Mouse (Mus musculus): Measurements from ENCODE around the gene Selenon. TPM values are rescaled to one million over a fixed set of nuclear protein-coding genes. Genes with fewer than 3 reads are reported as not detected.

Selenon gene
- total and polyA plus RNA-seq, 2 experiments = 0.74 to 2.4 TPM

DNA sequence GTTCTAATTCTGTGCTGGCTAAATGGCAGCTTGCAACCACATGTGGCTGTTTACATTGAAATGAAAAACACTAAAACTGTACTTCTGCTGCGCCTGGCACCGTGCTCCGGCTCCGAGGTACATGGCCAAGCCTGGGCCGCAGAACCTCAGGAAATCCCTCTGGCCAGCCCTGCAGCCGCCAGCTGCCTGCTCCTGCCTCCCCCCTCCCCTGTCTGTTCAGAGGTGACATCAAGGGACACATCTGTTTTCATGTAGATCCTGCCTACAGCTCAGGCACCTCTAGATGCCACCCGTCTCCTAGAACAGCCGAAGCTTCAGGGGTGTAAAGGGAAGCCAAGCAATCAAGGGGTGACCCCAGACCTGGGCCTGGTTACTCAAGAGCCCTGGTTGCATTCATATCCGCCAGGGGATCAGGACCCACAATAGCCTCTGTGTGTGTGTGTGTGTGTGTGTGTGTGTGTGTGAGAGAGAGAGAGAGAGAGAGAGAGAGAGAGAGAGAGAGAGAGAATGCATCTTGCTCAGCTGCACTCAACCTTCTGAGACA lies 6.7 kb upstream of the Selenon start:
- Histone ChIP-seq H3K36me3 (ENCODE audit: control insufficient read depth, insufficient read depth, low read length) (no peaks in the 10 kb centered on the region), H3K9ac (ENCODE audit: low read depth, low read length) (no peak overlapping the region), H3K4me3 (ENCODE audit: insufficient read depth, low read depth, low read length) (no peak overlapping the region), H3K79me2 (ENCODE audit: control insufficient read depth, insufficient read depth, low read length) (no peaks in the 10 kb centered on the region), H3K27me3 (ENCODE audit: control insufficient read depth, insufficient read depth, low read length) (no peaks in the 10 kb centered on the region), H3K4me1 (ENCODE audit: control insufficient read depth, insufficient read depth, low read length) (no peaks in the 10 kb centered on the region), H3K27ac (replicated peaks; ENCODE audit: insufficient read depth, low read depth, low read length) (no peak overlapping the region)
- TF ChIP-seq POLR2A (IDR thresholded peaks at IDR 0.05; ENCODE audit: extremely low read depth, insufficient read depth, low read length) (no peak), CTCF (IDR thresholded peaks at IDR 0.05; ENCODE audit: low read depth, low read length) (no peak)
- no peak for DNase-seq (ENCODE audit: extremely low read depth, low read depth, low spot score)
- WGBS = 82% methylated on average over 9 of the region's 9 CpGs

DNA sequence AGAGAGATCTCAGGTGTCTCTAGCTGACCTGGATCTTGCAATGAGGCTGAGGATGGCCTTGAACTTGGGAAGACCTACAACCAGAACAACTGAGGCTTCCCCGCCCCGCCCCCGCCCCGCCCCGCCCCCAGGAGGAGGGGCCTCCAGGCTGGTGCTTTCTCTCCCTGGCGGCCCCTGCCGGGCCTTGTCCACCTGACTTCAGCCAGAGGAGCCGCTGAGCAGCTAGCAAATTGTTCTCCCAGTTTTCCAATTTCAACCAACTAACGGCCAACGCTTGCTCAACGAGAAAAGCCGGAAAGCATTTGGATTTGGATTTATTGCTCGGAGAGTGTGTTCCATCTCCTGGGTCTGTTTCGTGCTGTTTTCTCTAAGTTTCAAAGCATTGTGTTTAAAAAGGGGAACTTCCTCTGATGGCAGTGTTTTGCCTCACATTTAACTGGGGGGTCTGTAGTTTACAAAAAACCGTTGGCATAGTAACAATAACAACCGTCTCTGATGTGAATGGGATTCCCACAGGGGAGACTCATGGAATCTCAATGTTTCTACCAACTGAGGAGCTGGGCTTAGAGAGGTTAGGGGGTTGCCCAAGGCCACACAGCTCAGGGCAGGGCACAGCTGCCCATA lies 5.8 kb upstream of the Selenon start:
- Histone ChIP-seq H3K27ac (replicated peaks; ENCODE audit: insufficient read depth, low read depth, low read length) (no peak overlapping the region), H3K4me3 (ENCODE audit: insufficient read depth, low read depth, low read length) (no peak overlapping the region), H3K79me2 (ENCODE audit: control insufficient read depth, insufficient read depth, low read length) (no peaks in the 10 kb centered on the region), H3K9ac (ENCODE audit: low read depth, low read length) (no peak overlapping the region), H3K36me3 (ENCODE audit: control insufficient read depth, insufficient read depth, low read length) (no peaks in the 10 kb centered on the region), H3K27me3 (ENCODE audit: control insufficient read depth, insufficient read depth, low read length) (no peaks in the 10 kb centered on the region), H3K4me1 (ENCODE audit: control insufficient read depth, insufficient read depth, low read length) (no peaks in the 10 kb centered on the region)
- no peak for TF ChIP-seq CTCF (IDR thresholded peaks at IDR 0.05; ENCODE audit: low read depth, low read length)
- no peak for TF ChIP-seq POLR2A (IDR thresholded peaks at IDR 0.05; ENCODE audit: extremely low read depth, insufficient read depth, low read length)
- no peak for DNase-seq (ENCODE audit: extremely low read depth, low read depth, low spot score)
- WGBS = 41% methylated on average over 16 of the region's 16 CpGs

DNA sequence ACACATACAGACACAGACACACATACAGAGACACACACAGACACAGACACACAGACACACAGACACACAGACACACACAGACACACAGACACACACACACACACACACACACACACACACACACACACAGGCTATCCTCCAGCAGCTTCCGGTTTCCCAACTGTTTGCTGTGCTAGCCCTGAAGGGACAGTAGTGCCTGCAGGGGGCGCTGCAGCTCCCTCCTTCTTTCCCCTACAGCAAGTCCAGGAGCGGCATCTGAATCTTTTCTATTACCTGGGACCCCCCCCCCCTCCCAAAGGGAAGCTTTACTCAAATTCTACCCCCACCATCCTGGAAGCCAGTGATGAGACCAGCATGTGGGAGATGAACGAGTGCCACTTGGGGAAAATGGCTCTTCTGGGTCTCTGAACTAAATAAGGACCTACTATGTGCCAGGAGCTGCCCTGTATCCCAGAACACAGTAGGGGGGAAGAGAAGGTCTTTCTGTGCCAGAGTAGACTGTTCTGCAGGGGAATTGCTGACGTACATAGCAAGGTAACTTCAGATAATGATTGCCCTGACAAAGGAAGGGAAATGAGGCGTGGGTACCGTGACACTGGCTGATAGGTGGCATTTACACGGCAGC lies 4.1 kb upstream of the Selenon start:
- Histone ChIP-seq H3K27me3 (ENCODE audit: control insufficient read depth, insufficient read depth, low read length) (no peaks in the 10 kb centered on the region), H3K36me3 (ENCODE audit: control insufficient read depth, insufficient read depth, low read length) (no peaks in the 10 kb centered on the region), H3K79me2 (ENCODE audit: control insufficient read depth, insufficient read depth, low read length) (no peaks in the 10 kb centered on the region), H3K4me1 (ENCODE audit: control insufficient read depth, insufficient read depth, low read length) (no peaks in the 10 kb centered on the region), H3K4me3 (ENCODE audit: insufficient read depth, low read depth, low read length) (no peak overlapping the region), H3K27ac (replicated peaks; ENCODE audit: insufficient read depth, low read depth, low read length) (no peak overlapping the region), H3K9ac (ENCODE audit: low read depth, low read length) (no peak overlapping the region)
- no peak for DNase-seq (ENCODE audit: extremely low read depth, low read depth, low spot score)
- WGBS = 75% methylated on average over 8 of the region's 8 CpGs
- TF ChIP-seq POLR2A (IDR thresholded peaks at IDR 0.05; ENCODE audit: extremely low read depth, insufficient read depth, low read length) (no peak), CTCF (IDR thresholded peaks at IDR 0.05; ENCODE audit: low read depth, low read length) (peak; percentile 46)

DNA sequence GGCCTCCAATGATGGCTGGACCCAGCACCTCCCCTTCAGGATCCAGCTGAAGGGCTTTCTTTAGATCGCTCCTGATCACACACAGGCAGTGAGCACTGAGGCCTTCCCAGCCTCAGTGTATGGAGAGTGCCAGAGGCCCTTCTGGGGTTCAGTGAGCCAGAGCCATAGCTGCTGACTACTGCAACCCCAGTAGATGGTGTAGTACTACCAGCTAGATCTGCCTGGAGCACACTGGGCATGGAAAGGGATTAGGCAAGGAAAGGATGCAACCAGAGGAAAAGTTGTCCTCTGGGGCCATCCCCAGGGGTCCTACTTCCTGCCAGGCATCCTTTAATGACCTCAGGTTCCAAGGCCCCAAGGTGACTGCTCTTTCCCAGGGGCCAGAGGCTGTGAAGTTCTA lies 1.7 kb upstream of the Selenon start:
- no peak overlapping the region for H3K4me3 ChIP-seq (ENCODE audit: insufficient read depth, low read depth, low read length)
- H3K36me3 ChIP-seq (ENCODE audit: control insufficient read depth, insufficient read depth, low read length) = no peaks in the 10 kb centered on the region
- 92% methylated on average over 1 of the region's 1 CpGs for WGBS
- H3K27ac ChIP-seq (replicated peaks; ENCODE audit: insufficient read depth, low read depth, low read length) = no peak overlapping the region
- no peak for DNase-seq (ENCODE audit: extremely low read depth, low read depth, low spot score)
- H3K9ac ChIP-seq (ENCODE audit: low read depth, low read length) = no peak overlapping the region
- H3K27me3 ChIP-seq (ENCODE audit: control insufficient read depth, insufficient read depth, low read length) = no peaks in the 10 kb centered on the region
- no peaks in the 10 kb centered on the region for H3K4me1 ChIP-seq (ENCODE audit: control insufficient read depth, insufficient read depth, low read length)
- H3K79me2 ChIP-seq (ENCODE audit: control insufficient read depth, insufficient read depth, low read length) = no peaks in the 10 kb centered on the region
- no peak for TF ChIP-seq POLR2A (IDR thresholded peaks at IDR 0.05; ENCODE audit: extremely low read depth, insufficient read depth, low read length)
- TF ChIP-seq CTCF (IDR thresholded peaks at IDR 0.05; ENCODE audit: low read depth, low read length) = no peak

DNA sequence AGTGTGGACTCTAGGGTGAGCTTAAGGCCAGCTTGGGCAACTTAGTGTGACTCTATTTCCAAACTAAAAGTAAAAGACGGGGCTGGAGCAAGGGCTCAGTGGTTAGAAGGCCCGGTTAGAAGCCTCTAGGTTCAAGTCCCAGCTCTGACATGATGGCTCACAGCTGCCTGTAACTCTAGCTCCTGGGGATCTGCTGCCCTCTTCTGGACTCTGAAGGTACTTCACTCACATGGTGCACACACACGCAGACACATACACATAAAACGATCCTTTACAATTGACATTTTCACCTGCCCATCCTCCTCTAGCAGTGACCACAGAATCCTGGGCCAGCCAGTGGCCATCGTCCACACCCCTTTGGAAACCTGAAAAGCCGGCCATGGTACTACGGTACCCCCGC lies 2.1 kb downstream of the Selenon start:
- TF ChIP-seq CTCF (IDR thresholded peaks at IDR 0.05; ENCODE audit: low read depth, low read length) = peak; percentile 15; the same call in 1 of the 2 replicates
- no peak for TF ChIP-seq POLR2A (IDR thresholded peaks at IDR 0.05; ENCODE audit: extremely low read depth, insufficient read depth, low read length)
- no peaks in the 10 kb centered on the region for H3K36me3 ChIP-seq (ENCODE audit: control insufficient read depth, insufficient read depth, low read length)
- H3K79me2 ChIP-seq (ENCODE audit: control insufficient read depth, insufficient read depth, low read length) = no peaks in the 10 kb centered on the region
- no peaks in the 10 kb centered on the region for H3K4me1 ChIP-seq (ENCODE audit: control insufficient read depth, insufficient read depth, low read length)
- H3K27ac ChIP-seq (replicated peaks; ENCODE audit: insufficient read depth, low read depth, low read length) = no peak overlapping the region
- H3K9ac ChIP-seq (ENCODE audit: low read depth, low read length) = no peak overlapping the region
- no peak for DNase-seq (ENCODE audit: extremely low read depth, low read depth, low spot score)
- no peaks in the 10 kb centered on the region for H3K27me3 ChIP-seq (ENCODE audit: control insufficient read depth, insufficient read depth, low read length)
- WGBS = 99% methylated on average over 8 of the region's 8 CpGs
- H3K4me3 ChIP-seq (ENCODE audit: insufficient read depth, low read depth, low read length) = no peak overlapping the region
